Mouse (Mus musculus) liver (tissue): ENCODE results near the gene Mta1.
A peak's percentile ranks its signal among the peaks of the same experiment; 100 is the strongest.

ENCODE experiments used
- DNase-seq: peaks from one replicate; pipeline ENCODE4 v3.0.0-alpha.2; 2020; ENCODE audit warnings: mixed read lengths

Gene Mta1

GRCm38 (mm10) chr12:113151046-113151445 is 53.0 kb downstream of the Mta1 start:
- no peak for DNase-seq

GRCm38 (mm10) chr12:113151661-113152271 is 53.7 kb downstream of the Mta1 start:
- peak; percentile 60 for DNase-seq

- peak; percentile 52 for DNase-seq
These were observed 54.2 kb downstream of the Mta1 start for GRCm38 (mm10) chr12:113152272-113152661.

- DNase-seq = no peak
These were observed 55.0 kb downstream of the Mta1 start for GRCm38 (mm10) chr12:113152991-113153525.

- no peak for DNase-seq
These were observed 55.9 kb downstream of the Mta1 start for GRCm38 (mm10) chr12:113153971-113154370.

- no peak for DNase-seq
These were observed 56.6 kb downstream of the Mta1 start for GRCm38 (mm10) chr12:113154747-113155075.

GRCm38 (mm10) chr12:113155076-113155771 is 57.1 kb downstream of the Mta1 start:
- peak; percentile 47 for DNase-seq

- DNase-seq = peak; percentile 99
These were observed 57.9 kb downstream of the Mta1 start, which contains the start of gene Tedc1 for GRCm38 (mm10) chr12:113155887-113156539. TSS of gene Tedc1 (plus strand) at chr12:113156421.

GRCm38 (mm10) chr12:113156540-113156929 is 58.5 kb downstream of the Mta1 start:
- no peak for DNase-seq

GRCm38 (mm10) chr12:113157002-113157401 is 58.9 kb downstream of the Mta1 start:
- no peak for DNase-seq

- DNase-seq = no peak
These were observed 59.4 kb downstream of the Mta1 start for GRCm38 (mm10) chr12:113157521-113157920.

- DNase-seq = no peak
These were observed 59.9 kb downstream of the Mta1 start for GRCm38 (mm10) chr12:113157971-113158370.

- DNase-seq = no peak
These were observed 65.5 kb downstream of the Mta1 start for GRCm38 (mm10) chr12:113163561-113164006.

GRCm38 (mm10) chr12:113168031-113168536 is 70.0 kb downstream of the Mta1 start:
- DNase-seq = no peak

- no peak for DNase-seq
These were observed 79.1 kb downstream of the Mta1 start for GRCm38 (mm10) chr12:113176960-113177725.

- no peak for DNase-seq
These were observed 82.9 kb downstream of the Mta1 start for GRCm38 (mm10) chr12:113181020-113181419.

GRCm38 (mm10) chr12:113184945-113185344 is 86.9 kb downstream of the Mta1 start:
- DNase-seq = no peak

- DNase-seq = no peak
These were observed 87.6 kb downstream of the Mta1 start, which contains the start of gene Tmem121 for GRCm38 (mm10) chr12:113185442-113186291. TSS of gene Tmem121 (plus strand) at chr12:113185930.

- no peak for DNase-seq
These were observed 88.4 kb downstream of the Mta1 start for GRCm38 (mm10) chr12:113186326-113187010.
